Mouse (Mus musculus) brain, embryonic 18.5 days (tissue): Measurements from ENCODE around the gene 4933402E13Rik.

Experiments
- DNase-seq: peaks from one replicate; pipeline ENCODE4 v3.0.0-alpha.2; 2012; ENCODE audit warnings: low read depth, low spot score

4933402E13Rik gene

GRCm38 (mm10) chrX:62283199-62283598, at the start of gene 4933402E13Rik:
4933402E13Rik (plus strand) TSS chrX:62283499.
- no peak for DNase-seq
